Mouse (Mus musculus): ENCODE data around the gene Trmt112.

Trmt112 gene

GRCm38 (mm10) chr19:6928080-6928479, 18.6 kb downstream of the Trmt112 start:
- no peak for DNase-seq

GRCm38 (mm10) chr19:6931002-6931401, 21.5 kb downstream of the Trmt112 start:
- DNase-seq: no peak

GRCm38 (mm10) chr19:6932018-6932417, 22.5 kb downstream of the Trmt112 start:
- no peak for DNase-seq

GRCm38 (mm10) chr19:6933102-6933435, 23.6 kb downstream of the Trmt112 start:
- no peak for DNase-seq

GRCm38 (mm10) chr19:6933436-6934194, 24.1 kb downstream of the Trmt112 start:
- peak; percentile 65 for DNase-seq

GRCm38 (mm10) chr19:6934195-6934977, 24.9 kb downstream of the Trmt112 start, which contains the start of gene Kcnk4:
Gene Kcnk4 (minus strand): TSS chr19:6934515.
- DNase-seq: no peak

- DNase-seq: no peak
These were observed 26.8 kb downstream of the Trmt112 start for GRCm38 (mm10) chr19:6936299-6936698.

- DNase-seq: peak; percentile 4
These were observed 28.3 kb downstream of the Trmt112 start for GRCm38 (mm10) chr19:6937541-6938465.

GRCm38 (mm10) chr19:6939106-6940002, 29.9 kb downstream of the Trmt112 start:
- no peak for DNase-seq

GRCm38 (mm10) chr19:6940396-6941351, 31.2 kb downstream of the Trmt112 start:
- DNase-seq: peak; percentile 21

GRCm38 (mm10) chr19:6941372-6942248, 32.1 kb downstream of the Trmt112 start, which contains the start of gene Bad:
Gene Bad (plus strand): TSS chr19:6941861.
- peak; percentile 94 for DNase-seq

- DNase-seq: peak; percentile 89
These were observed 32.8 kb downstream of the Trmt112 start, which contains the start of gene Gpr137 for GRCm38 (mm10) chr19:6942249-6942691. Gene Gpr137 (minus strand): TSS chr19:6942480.

- DNase-seq: no peak
These were observed 33.3 kb downstream of the Trmt112 start for GRCm38 (mm10) chr19:6942764-6943163.

- no peak for DNase-seq
These were observed 34.2 kb downstream of the Trmt112 start for GRCm38 (mm10) chr19:6943709-6944108.

- DNase-seq: no peak
These were observed 38.2 kb downstream of the Trmt112 start for GRCm38 (mm10) chr19:6947742-6948141.

- DNase-seq: no peak
These were observed 38.7 kb downstream of the Trmt112 start for GRCm38 (mm10) chr19:6948186-6948585.

- no peak for DNase-seq
These were observed 40.0 kb downstream of the Trmt112 start for GRCm38 (mm10) chr19:6949532-6949931.

- DNase-seq: no peak
These were observed 40.5 kb downstream of the Trmt112 start for GRCm38 (mm10) chr19:6949951-6950350.

- DNase-seq: peak; percentile 51
These were observed 41.2 kb downstream of the Trmt112 start for GRCm38 (mm10) chr19:6950613-6951153.
